Mouse (Mus musculus) neutrophil, adult 5-6 weeks (primary cell): ENCODE data around the gene Mab21l2. TPM values are rescaled to one million over a fixed set of nuclear protein-coding genes. Genes with fewer than 3 reads are reported as not detected.

Experiments
- ATAC-seq: fragments of 151-379, 151-347 bp; 2 replicates; pipeline ENCODE4 v1.8.0; 2017; ENCODE audit warnings: mild to moderate bottlenecking, moderate TSS enrichment; ENCODE audit not compliant: insufficient number of reproducible peaks, poor library complexity, low FRiP score, severe bottlenecking; ENCODE audit errors: extremely low read depth
- total RNA-seq: library from RNA; stranded (forward); fragments of 200-1000 nt; gene quantifications from 2 replicates; pipeline ENCODE4 v1.2.3, GENCODE M21; 2017

Mab21l2 gene
- not detected in 2 replicates for total RNA-seq

DNA sequence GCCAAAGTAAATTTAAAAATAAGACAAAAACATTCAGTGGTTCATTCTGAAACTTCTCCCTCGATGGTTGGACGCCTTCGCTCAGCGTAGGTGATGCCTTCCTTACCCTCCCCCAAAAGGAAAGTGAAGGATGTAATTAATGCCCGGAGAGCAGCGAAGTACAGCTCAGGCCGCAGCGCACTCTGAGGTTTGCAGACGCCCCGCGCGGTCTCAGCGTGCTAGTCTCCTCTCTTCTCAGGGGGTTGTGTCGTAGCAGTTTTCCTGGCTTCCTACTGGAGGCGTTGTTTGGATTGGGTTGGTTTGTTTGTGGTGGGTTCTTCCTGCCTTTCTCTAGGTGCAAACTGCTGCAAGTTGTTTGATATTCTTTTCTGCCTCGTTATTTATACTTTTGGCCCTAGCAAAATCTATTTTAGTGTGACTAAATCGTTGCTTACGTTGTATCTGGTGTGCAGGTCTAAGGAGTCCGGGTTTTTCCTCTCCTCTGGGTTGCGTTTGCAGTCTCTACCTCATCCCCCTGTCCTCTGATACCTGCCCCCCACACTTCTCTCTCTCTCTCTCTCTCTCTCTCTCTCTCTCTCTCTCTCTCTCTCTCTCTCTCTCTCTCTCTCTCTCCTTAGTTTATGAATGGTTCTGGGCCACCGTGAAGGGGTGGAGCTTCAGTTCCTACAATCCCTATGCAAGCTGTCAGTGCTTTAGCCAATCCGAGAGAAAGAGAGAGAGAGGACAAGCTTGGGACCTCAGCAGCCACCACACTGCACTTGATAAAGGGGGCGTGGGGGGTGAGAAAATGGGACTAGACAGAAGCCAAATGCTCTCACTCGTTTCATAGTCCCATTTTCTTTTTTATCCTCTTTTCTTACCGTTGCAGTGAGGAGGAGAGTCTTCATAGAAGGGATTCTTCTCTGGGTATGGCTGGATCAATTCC, at the start of gene Mab21l2:
Mab21l2 (minus strand) TSS at position 539 of the 925 bp plus-strand sequence.
- ATAC-seq: no peak

DNA sequence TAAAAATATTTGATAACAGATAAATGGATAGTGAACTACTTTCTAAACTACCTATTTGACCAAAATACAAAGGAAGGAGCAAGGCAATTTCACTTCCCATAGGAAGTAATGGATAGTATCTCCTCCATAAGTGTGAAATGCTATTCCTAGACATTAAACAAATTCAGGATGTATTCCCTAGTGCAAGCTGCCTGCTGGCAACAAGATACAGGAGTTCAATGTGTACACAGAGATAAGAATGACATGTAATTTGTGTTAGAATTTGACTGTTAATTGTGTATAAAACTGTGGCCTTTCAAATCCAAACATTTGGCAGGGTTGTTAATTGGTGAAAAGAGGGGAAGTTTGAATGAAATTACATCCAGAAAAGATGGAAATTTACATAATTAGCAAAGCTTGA, 26.9 kb upstream of the Mab21l2 start:
- no peak for ATAC-seq

DNA sequence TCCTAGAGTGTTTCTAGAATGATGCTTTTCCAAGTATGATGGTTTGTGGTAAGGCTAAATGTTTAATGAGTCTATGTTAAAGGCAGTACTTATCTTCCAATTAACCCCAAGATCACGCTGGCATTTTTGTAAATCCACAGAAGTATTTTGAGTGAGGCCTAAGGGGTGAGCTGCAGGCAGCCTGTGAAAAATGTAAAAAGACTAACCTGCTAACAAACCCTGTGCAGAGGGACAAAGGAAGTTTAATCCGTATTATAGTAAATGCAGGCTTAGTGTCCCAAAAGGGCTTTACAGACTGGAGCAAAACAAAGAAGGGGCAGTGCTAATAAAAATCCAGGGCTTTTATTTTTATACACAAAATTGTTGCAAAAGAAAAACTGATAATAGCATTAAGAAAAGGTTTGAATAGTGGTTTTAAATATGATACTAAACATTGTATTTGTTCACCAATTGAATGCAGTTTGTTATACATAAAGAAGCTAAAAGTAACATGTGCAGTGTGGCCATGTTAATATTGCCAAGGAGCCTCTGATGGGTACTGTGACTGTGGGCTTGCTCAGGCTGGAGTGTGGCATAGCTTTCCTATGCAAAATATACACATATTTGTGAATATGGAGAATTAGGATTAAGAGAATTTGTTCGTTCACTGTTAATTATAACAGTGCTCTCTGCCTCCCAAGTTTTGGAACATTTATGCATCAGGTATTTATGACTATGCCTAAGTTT, 24.3 kb upstream of the Mab21l2 start:
- ATAC-seq: no peak

DNA sequence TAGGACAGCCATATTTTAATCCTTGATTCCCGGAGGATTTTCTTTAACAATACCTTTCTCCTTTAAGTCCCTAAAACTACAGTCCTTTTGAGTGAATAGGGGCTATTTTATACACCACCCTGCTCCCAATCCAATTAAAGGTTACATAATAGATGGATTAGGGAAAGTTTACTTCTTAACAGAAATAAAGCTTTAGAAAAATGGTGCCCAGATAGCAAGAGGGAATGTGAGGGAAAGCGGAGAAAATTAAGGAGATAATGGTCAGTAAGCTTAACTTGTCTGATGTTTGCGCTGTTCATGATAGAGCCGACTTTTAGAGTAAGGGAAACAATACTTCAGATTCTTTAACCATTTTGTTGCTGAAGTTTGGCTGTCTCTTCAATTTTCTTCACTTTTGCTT, 23.1 kb upstream of the Mab21l2 start:
- no peak for ATAC-seq

DNA sequence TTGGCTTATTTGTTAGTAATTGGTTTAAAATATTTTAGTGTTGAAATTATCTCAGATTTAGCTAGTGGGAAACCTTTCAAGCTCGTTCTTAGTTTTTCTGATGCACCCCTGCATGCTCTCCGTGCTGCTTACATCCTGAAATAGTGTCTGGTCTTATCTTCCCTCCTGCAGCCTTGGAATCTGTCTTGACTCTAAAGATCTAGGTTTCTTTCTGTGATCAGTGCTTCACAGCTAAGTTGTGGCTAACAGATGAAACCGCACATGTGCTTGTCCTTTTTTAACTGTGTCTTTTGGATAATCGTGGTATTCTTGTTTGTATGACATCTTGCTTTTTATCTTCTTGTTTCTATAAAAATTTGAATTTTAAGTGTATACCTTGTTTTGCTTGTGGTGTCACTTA, 18.9 kb upstream of the Mab21l2 start:
- ATAC-seq: no peak

DNA sequence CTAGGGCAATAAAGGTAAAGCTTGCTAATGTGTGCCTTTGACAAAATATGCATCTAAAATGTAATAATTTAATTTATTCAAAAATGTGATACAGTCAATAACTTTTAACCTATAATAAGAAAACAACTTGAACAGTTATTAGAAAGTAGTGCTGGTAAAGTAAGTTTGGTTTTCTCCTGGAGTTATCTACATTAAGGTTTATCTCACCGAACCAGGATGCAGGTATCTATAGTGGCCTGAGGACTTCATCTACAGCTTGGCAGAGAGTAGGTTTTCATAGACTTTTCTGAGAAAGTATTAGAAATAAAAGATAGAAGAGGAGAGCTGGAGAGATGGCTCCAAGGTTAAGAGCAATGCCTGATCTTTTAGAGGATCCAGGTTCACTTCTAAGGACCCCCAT, 13.0 kb upstream of the Mab21l2 start:
- ATAC-seq: no peak

DNA sequence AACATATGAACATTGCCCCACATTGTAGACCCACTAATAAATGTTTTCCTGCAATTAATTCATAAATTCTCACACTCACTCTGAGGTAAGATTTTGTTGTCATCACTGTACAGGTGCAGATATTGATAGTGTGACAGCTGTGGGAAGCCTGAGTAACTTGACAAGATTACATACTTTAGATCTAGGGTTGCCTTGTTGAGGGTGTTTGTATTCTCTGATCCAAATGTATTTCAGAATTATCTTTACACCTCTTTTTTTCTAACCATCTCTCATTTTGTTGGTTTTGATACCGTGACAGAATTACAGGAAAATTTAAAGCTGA, 12.6 kb upstream of the Mab21l2 start:
- no peak for ATAC-seq

DNA sequence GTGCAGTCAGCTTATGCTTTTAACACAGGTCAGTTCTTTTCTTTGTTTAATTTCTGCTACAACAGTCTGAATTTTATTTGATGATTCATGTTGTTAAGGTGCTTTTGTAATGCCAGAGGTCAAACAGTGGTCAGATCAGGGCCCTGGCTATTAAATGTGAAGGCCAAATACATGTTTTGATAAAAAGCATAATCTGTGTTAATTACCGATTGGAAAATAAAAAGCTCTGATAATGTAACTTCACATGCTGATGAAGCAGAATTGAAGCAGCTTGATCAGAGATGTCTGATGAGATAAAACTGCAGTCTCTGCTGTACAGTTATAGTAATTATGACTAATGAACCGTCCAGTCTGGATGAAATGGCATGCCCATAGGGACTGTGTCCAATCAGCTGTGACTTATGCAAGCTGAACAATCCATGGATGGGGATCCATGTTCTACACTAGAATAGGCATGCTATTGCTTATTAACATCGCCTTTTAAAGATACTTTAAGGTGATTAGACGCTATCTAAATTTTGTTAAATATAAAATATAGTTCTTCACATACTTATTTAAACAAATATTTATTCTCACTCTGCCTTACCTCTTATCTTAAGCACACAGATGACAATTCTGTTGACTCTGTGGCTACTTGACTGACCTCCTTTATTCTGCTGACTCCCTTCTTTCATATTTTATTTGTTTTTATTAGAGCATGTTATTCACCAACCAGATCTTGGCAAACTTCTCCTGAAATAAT, 12.0 kb upstream of the Mab21l2 start:
- ATAC-seq: no peak

DNA sequence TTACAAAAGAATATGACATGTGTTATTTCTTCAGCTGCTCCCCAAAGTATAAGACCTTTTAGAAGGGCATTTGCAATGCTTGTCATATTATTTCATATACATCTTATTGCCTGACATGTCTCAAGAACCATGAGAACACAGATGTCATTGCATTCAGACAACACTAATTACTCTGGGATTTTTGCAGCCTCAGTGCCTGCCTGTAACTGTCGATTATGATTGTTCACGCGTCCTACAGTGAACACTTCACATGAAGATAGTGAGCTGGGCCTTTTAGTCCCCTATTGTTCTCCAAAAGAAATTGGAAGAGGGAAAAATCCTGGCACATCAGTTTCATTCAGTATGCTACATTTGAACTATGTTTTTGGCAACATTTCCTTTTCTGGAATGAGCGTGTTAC, 11.2 kb upstream of the Mab21l2 start:
- no peak for ATAC-seq

DNA sequence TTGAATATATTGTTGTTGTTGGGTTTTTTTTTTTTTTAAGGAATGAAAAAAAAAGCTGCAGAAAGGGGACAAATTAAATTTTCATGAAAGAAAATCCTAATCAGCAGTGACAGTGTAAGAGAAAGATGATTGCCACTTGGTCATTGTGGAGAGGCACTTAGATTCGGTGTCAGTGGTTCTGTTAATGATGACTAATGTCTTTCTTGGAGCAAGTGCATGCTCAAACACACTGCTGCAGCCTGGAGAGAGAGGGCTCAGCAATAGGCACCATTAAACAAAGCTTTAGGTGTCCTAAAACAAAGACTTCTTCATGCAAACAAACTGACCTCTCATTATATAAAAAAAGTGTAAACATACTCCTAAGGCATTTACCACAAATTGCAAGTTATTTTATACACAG, 10.5 kb upstream of the Mab21l2 start:
- no peak for ATAC-seq

DNA sequence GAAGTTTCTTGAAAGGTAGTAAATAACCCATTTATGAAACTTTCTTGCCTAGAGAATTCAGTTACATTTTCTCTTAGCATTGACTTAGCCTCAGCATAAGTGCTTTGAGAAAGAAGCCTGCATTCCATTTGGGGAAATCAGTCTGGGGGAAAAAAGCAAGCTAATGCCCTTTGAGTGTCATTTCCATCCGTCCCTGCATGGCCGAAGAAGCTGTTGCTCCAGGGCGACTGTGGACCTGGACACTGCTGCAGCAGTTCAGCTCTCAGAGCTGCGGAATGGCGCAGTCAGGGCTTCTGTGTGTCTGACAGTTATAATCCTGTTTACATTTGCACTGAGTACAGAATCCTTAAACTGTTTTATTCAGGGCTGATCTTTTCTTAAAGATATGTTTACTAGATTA, 3.7 kb upstream of the Mab21l2 start:
- ATAC-seq: no peak

DNA sequence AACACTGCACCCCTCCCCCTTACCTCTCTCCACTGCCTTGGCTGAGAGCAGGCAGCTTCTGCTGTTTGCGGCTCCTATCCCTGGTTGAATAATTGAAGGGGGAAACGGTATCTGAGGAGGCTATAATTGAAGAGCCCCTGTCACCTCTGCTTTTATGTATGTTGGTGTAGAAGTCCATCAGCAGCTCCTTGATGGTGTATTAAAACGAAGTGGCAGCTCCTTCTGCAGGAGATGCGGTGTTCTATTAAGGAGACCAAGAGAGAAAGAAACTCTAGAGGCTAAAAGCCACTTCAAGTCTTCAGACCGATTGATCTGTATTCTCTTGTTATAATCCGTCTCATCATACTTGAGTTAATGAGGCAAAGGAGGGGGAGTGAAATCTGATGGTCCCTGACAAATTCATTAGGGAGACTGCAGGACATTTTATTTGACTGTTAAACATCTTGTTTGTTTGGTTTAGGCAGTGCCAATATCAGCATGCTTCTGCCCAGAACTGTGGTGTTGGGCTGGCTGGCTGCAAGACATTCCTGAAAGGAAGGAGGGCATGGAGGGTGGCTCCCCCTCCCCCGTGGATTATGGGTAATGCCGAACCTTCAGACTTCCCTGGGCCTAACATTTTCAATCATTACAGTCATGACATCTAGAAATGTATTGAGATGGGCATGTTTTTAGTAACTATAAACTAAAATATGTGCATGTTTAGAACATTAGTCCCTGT, 2.7 kb upstream of the Mab21l2 start:
- ATAC-seq: no peak

DNA sequence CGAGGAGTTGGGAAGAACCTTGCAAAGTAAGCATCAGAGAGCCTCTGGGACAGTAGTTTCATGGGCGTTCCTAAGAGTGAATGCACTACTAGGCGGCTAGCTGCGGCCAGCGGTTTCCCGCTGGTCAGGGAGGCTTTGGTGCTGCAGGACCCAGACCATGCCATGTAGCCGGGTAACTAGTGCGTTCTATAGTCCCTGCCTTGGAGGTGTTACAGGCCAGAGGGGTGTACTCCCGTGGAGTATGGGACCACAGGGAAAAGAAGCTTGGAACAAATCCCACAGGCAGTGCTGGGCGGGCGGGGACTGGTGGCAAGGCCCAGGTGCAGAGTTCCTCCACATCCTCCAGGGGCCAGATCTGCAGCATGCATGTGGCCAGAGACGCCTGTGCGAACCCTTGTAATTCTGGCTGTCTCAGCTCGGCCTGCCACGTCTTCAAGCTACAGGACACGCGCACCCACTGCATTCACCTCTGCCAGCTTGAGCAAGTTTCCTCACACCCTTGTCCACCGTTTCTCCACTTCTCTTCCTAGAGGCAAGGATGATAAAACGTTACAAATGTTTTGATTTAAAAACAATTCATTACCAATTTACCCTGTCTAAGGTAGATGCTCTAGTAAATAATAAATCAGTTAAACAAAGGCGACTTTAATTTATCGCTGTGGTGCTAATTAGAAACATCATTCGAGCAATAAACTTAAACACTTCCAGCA, 2.0 kb upstream of the Mab21l2 start:
- ATAC-seq: no peak

DNA sequence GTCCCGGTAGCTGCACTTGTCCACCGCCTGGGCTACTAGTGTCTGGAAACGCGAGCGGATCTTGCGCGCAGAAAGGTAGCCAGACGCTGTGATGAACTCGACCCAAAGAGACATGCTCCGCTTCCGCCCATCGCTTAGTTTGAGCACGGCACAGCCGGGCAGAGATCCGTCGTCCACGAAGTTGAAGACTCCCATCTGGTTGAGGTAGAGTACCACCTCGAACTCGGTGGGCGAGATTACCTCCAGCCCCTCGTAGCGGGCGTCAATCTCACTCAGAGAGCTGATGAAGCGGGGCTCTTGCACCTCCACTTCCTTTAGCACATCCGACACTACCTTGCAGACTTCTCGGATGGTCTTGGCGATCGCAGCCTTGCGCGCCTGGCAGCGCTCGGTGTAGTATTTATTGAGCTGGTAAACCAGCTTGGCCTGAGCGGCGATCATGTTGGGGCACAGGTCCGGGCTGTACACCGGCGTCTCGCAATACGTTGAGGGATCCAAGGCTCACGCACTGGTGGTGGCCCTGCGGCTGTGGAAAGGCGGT, 1.1 kb downstream of the Mab21l2 start:
- ATAC-seq: 0 out of 2 replicates have a peak, but pooled peaks have one; percentile 13

DNA sequence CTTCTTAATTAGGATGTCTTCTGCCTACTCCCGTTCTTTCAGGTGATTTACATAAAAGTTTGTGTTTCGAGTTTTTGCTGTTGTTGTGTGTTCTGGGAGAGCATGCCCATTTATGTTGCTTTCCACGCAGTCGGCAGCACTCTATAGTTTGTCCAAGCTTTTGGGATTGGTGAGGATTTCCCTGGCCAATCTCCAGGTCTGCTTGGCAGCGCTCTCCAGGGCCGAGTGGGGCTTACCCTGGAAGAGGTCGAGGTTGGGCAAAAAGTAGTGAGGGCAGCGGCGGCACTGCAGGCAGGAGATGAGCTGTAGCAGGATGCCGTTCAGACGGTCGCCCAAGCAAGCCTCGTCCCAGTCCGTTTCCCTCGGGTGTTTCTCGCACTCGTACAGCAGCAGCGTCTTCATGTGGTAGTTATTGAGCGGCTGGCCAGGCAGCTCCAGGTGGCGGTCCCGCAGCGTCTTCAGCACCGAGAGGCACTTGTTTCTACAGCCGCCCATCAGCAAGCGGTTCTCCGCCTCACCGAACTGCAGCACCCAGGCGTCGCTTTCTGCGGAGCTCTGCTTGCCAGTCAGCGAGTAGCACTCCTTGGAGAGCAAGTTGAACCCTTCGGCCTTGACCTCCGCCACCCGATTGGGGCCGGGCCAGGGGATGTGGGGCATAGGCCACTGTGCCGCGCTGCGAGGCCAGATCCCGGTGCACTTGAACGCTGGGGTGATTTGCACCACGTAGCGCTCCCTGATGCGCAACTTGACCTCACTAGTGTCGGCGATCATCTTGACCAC, 1.8 kb downstream of the Mab21l2 start:
- peak; percentile 51; the same call in 1 of the 2 replicates for ATAC-seq

DNA sequence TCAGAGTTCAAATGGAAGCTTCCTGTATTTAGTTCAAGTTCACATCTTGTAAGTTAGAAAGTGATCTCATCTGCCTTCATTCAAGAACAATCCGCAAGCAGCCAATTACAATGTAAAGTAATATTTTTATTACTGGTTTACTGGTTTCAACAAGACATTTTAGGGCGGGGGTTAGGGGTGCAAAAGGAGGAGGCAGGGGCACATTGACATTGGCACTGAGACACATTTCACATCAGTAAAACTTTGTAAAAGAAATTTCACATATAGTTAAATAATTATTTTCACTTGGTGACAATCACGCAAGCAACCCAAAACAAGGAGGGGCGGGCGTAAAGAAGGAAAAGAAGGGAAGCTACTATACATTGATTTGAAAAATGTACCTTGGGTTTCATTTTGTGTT, 2.5 kb downstream of the Mab21l2 start:
- no peak for ATAC-seq

DNA sequence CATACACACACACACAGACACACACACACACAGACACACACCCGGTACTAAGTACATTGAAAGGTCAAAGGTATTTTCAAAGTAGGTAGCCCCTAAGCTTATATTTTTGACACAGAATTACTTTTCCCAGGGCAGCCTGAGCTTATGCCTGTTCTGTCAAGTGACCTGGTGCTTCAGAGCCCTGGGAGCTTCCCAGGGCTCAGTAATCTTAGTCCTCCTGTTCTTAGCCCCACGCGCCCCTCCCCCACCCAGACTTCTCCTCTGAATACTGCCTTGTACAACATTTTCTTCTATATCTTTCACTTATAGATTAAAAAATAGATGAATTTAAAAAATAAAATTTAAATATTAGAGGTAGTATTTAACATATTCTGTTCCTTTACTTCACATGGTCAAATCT, 3.6 kb downstream of the Mab21l2 start:
- ATAC-seq: no peak
